Mouse (Mus musculus): ENCODE data around the gene Mfsd4b5. TPM values are rescaled to one million over a fixed set of nuclear protein-coding genes. Genes with fewer than 3 reads are reported as not detected.
"Not testable (repeated sequence)": the region's sequence is repeated elsewhere in the genome, so short reads cannot be mapped to it uniquely, and the experiment has no call there.

Mfsd4b5 gene
- polyA plus RNA-seq, 1 experiment from 2014 or later = not detected

GRCm38 (mm10) chr10:39960441-39960822 is 26.0 kb downstream of the Mfsd4b5 start:
- Histone ChIP-seq H3K4me2 (peak overlapping the region; percentile 96), H3K4me3 (replicated peaks) (peak overlapping the region; percentile 50), H3K4me1 (peaks cover 11% of the 10 kb centered on the region), H3K9me3 (replicated peaks) (no peaks in the 10 kb centered on the region), H3K27me3 (replicated peaks) (no peaks in the 10 kb centered on the region; the same call in 1 of the 2 replicates), H3K27ac (replicated peaks) (no peak overlapping the region), H3K9ac (replicated peaks) (no peak overlapping the region), H3K36me3 (no peaks in the 10 kb centered on the region)
- ATAC-seq (ENCODE audit: low FRiP score) = peak; percentile 51
- WGBS = 49% methylated on average over 11 of the region's 11 CpGs

GRCm38 (mm10) chr10:39959761-39960440 is 26.5 kb downstream of the Mfsd4b5 start, which contains the start of gene Mfsd4b3:
Gene Mfsd4b3 (minus strand): TSS chr10:39960153.
- under 1% methylated on average over 38 of the region's 38 CpGs for whole genome bisulfite sequencing
- Histone ChIP-seq H3K4me2 (peak within 1 kb of the TSS; percentile 96), H3K9ac (replicated peaks) (peak within 1 kb of the TSS; percentile 47), H3K4me1 (peaks cover 11% of the 10 kb centered on the region), H3K4me3 (replicated peaks) (peak within 1 kb of the TSS; percentile 50), H3K36me3 (no peaks in the 10 kb centered on the region), H3K9me3 (replicated peaks) (no peaks in the 10 kb centered on the region), H3K27ac (replicated peaks) (0 out of 2 replicates have a peak within 1 kb of the TSS, but pooled peaks have one; percentile 6), H3K27me3 (replicated peaks) (no peaks in the 10 kb centered on the region; the same call in 1 of the 2 replicates)
- peak; percentile 99 for ATAC-seq (ENCODE audit: low FRiP score)

DNA sequence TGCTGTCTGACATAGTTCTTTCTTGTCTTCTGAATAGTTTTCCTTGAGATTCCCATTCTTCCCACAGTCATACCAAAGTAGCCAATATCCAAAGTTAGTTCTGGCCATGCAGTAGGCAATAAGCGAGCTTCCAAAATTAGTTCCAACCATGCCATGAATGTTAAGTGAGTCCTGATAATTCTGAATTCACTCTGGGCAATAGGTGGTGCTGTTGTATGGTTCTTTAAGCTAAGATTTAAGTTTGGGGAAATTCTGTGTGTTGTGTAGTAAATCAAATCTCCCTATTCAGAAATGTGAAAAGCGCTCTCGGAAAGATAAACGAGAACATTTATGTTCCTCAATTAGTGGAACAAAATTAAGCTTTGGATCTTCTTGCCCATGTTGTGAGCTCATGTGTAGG is 28.2 kb downstream of the Mfsd4b5 start:
- no peaks in the 10 kb centered on the region; the same call in 1 of the 2 replicates for H3K27me3 ChIP-seq (replicated peaks)
- ATAC-seq (ENCODE audit: low FRiP score) = no peak
- no peaks in the 10 kb centered on the region for H3K36me3 ChIP-seq
- H3K9me3 ChIP-seq (replicated peaks) = no peaks in the 10 kb centered on the region
- H3K9ac ChIP-seq (replicated peaks) = no peak overlapping the region
- WGBS = 59% methylated on average over 4 of the region's 4 CpGs
- no peak overlapping the region for H3K27ac ChIP-seq (replicated peaks)
- no peak overlapping the region for H3K4me3 ChIP-seq (replicated peaks)
- peaks cover 11% of the 10 kb centered on the region for H3K4me1 ChIP-seq
- H3K4me2 ChIP-seq = no peak overlapping the region

GRCm38 (mm10) chr10:39956340-39956878 is 30.0 kb downstream of the Mfsd4b5 start:
- Histone ChIP-seq H3K4me1 (peaks cover 11% of the 10 kb centered on the region), H3K36me3 (no peaks in the 10 kb centered on the region), H3K9me3 (replicated peaks) (no peaks in the 10 kb centered on the region), H3K27me3 (replicated peaks) (no peaks in the 10 kb centered on the region; the same call in 1 of the 2 replicates), H3K27ac (replicated peaks) (no peak overlapping the region), H3K4me3 (replicated peaks) (no peak overlapping the region), H3K9ac (replicated peaks) (no peak overlapping the region), H3K4me2 (no peak overlapping the region)
- no peak for ATAC-seq (ENCODE audit: low FRiP score)
- 64% methylated on average over 2 of the region's 2 CpGs for WGBS

DNA sequence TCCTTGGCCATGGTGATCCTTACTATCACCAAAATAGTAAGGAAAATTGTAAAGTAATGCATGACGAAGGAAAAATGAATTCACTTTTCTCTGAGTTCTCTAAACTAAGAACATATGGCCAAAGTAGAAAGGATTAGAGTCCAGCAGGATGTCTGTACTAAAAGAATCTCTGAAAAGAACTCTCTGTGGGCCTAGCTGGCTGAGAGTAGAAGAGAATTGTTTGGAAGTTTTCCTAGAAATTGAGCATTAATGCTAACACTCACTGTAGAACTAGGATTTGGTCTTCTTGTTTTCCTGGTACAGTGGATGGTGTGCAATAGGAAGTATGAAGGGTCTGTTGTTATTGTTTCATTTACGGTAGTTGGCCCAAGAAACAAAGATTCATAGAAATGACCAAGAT is 31.3 kb downstream of the Mfsd4b5 start:
- no peaks in the 10 kb centered on the region for H3K36me3 ChIP-seq
- H3K9ac ChIP-seq (replicated peaks) = no peak overlapping the region
- no peak for ATAC-seq (ENCODE audit: low FRiP score)
- 80% methylated on average over 2 of the region's 2 CpGs for WGBS
- H3K4me2 ChIP-seq = no peak overlapping the region
- H3K9me3 ChIP-seq (replicated peaks) = no peaks in the 10 kb centered on the region
- H3K4me3 ChIP-seq (replicated peaks) = no peak overlapping the region
- no peak overlapping the region for H3K27ac ChIP-seq (replicated peaks)
- peaks cover 7% of the 10 kb centered on the region for H3K4me1 ChIP-seq
- H3K27me3 ChIP-seq (replicated peaks) = no peaks in the 10 kb centered on the region; the same call in 1 of the 2 replicates

DNA sequence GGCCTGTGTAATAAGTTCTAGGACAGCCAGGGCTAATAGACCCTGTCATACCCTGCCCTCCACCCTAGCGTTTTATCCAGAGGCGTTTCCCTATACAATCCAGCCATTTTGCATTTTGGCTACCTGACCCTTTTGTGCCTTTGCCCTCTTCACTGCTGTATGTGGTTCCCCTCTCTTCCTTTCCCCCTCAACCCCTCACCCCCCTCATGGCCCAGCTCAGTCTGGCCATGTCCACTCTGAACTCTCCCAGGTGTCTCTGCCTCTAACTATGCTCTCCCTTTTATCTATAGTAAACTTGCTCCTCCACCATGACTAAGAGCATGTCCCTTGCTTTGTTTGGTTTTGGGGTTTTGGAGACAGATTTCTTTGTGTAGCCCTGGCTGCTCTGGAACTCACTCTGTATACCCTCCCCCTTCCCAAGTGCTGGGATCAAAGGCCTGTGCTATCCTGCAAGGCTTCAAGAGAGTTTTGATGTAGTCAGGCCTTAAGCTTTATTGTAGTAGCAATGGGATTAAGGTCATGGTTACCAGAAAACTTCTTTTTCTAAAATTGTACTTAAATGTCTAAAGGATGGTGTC is 37.0 kb downstream of the Mfsd4b5 start:
- Histone ChIP-seq H3K4me2 (no peak overlapping the region), H3K9me3 (replicated peaks) (no peaks in the 10 kb centered on the region), H3K36me3 (no peaks in the 10 kb centered on the region), H3K27me3 (replicated peaks) (no peaks in the 10 kb centered on the region), H3K27ac (replicated peaks) (no peak overlapping the region), H3K4me3 (replicated peaks) (no peak overlapping the region), H3K4me1 (no peaks in the 10 kb centered on the region), H3K9ac (replicated peaks) (no peak overlapping the region)
- no peak for ATAC-seq (ENCODE audit: low FRiP score)
- WGBS = 90% methylated on average over 2 of the region's 2 CpGs

GRCm38 (mm10) chr10:39947195-39947594 is 39.3 kb downstream of the Mfsd4b5 start:
- not testable (repeated sequence) for H3K4me2 ChIP-seq; H3K4me3 ChIP-seq (replicated peaks); H3K27me3 ChIP-seq (replicated peaks); ATAC-seq (ENCODE audit: low FRiP score); H3K9me3 ChIP-seq (replicated peaks); H3K27ac ChIP-seq (replicated peaks); H3K9ac ChIP-seq (replicated peaks); H3K4me1 ChIP-seq; H3K36me3 ChIP-seq
- 83% methylated on average over 3 of the region's 3 CpGs for WGBS

DNA sequence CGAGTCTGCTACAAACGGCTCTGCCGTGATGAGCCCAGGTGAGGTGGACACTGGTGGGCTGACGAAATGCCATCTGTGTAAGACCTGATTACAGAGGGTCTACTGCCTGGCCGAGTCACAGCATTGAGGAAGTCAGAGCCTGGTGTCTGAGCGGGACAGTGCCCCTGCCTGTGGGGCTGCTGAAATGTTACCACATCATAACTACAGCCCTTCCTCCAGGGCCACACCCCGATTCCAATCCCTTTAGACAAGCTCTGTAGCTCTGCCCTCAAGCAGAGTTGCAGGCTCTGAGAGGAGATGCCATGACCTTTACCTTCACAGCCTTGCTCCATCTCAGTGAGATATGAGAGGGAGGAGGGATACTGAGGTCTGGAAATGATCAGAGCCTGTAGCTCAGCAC is 49.9 kb downstream of the Mfsd4b5 start:
- 77% methylated on average over 7 of the region's 7 CpGs for WGBS
- H3K27me3 ChIP-seq (replicated peaks) = no peaks in the 10 kb centered on the region
- H3K9me3 ChIP-seq (replicated peaks) = no peaks in the 10 kb centered on the region
- no peak overlapping the region for H3K27ac ChIP-seq (replicated peaks)
- no peak for ATAC-seq (ENCODE audit: low FRiP score)
- H3K4me1 ChIP-seq = no peaks in the 10 kb centered on the region
- H3K36me3 ChIP-seq = no peaks in the 10 kb centered on the region
- H3K4me3 ChIP-seq (replicated peaks) = no peak overlapping the region
- H3K4me2 ChIP-seq = no peak overlapping the region
- no peak overlapping the region for H3K9ac ChIP-seq (replicated peaks)

DNA sequence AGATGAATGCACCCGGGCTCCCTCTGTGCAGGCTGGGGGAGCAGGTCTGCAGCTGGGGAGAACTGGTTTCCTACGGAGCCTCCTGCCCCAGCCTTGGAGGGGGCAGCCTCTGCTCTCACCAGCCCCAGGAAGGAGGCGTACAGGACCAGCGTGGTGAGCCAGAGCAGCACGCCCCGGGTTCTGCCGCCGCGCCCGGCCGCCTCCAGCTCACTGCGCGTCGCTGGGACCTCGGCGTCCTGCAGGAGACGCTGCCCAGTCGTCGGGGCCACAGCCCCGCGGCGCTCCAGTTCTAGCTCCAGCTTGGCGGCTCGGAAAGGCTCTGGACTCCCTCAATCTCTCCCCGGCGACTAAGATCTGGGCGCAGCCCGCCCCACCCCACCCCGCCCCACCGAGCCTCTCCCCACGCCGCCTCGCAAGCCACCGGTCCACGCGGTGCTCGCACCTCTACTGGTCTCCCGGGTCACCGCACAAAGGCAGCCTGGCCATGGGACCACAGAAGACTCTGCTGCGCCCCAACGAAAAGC is 59.8 kb downstream of the Mfsd4b5 start, which contains the start of gene Mfsd4b2:
Gene Mfsd4b2, minus strand, starts transcription at position 308 of the 524 bp plus-strand sequence.
- peak; percentile 66; the same call in 1 of the 2 replicates for ATAC-seq (ENCODE audit: low FRiP score)
- peak within 1 kb of the TSS; percentile 39 for H3K4me3 ChIP-seq (replicated peaks)
- peaks cover 8% of the 10 kb centered on the region; the same call in 1 of the 2 replicates for H3K4me1 ChIP-seq
- no peaks in the 10 kb centered on the region for H3K9me3 ChIP-seq (replicated peaks)
- H3K36me3 ChIP-seq = no peaks in the 10 kb centered on the region
- peak within 1 kb of the TSS; percentile 75 for H3K4me2 ChIP-seq
- 0% methylated on average over 29 of the region's 41 CpGs for WGBS
- peak within 1 kb of the TSS; percentile 21 for H3K9ac ChIP-seq (replicated peaks)
- H3K27me3 ChIP-seq (replicated peaks) = peaks cover 20% of the 10 kb centered on the region
- no peak within 1 kb of the TSS for H3K27ac ChIP-seq (replicated peaks)

DNA sequence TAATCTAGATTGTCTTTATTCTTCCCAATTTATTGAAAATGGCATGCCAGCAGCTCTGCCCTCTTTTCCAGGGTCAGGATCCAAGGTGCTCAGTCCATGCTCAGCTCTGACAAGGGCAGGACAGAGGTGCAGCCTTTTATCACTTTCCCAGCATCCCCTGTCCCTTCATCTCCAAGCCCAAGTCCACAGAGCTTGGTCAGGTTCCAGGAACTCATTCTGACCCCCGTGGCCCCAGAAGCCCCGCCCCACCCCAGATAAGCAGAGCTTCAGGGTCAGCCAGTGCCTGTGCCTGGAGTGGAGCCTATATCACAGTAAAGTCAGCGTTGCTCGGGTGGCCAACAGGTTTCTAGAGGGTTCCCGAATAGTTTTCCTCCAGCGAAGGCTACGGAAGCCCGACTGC is 61.9 kb downstream of the Mfsd4b5 start:
- not testable (repeated sequence) for H3K4me3 ChIP-seq (replicated peaks); H3K36me3 ChIP-seq; H3K9me3 ChIP-seq (replicated peaks); H3K4me1 ChIP-seq; H3K4me2 ChIP-seq; H3K27ac ChIP-seq (replicated peaks); H3K9ac ChIP-seq (replicated peaks); ATAC-seq (ENCODE audit: low FRiP score)
- WGBS = 76% methylated on average over 8 of the region's 8 CpGs
- H3K27me3 ChIP-seq (replicated peaks) = peaks cover 20% of the 10 kb centered on the region

DNA sequence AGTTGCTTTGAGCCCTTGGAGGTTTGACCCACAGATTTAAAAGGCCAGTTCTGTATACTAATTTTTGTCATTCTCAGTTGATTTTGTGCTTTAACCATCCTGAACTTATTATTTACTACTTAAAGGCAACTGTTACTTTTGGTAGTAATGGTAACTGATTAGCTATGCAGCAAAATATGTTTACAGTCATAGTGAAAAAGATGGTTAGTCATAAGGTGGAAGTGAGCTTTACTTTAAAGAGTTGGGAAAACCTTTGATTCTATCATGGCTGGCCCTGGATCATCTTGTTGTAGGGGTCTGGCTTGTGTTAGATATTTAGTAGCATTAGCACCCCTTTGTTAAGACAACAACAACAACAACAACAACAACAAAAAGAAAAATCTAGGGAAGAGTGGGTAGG is 73.8 kb downstream of the Mfsd4b5 start:
- no peak overlapping the region for H3K4me3 ChIP-seq (replicated peaks)
- no peak overlapping the region for H3K4me2 ChIP-seq
- H3K27ac ChIP-seq (replicated peaks) = no peak overlapping the region
- no peak overlapping the region for H3K9ac ChIP-seq (replicated peaks)
- H3K36me3 ChIP-seq = no peaks in the 10 kb centered on the region
- no peaks in the 10 kb centered on the region for H3K27me3 ChIP-seq (replicated peaks)
- H3K9me3 ChIP-seq (replicated peaks) = no peaks in the 10 kb centered on the region
- ATAC-seq (ENCODE audit: low FRiP score) = no peak
- no peaks in the 10 kb centered on the region for H3K4me1 ChIP-seq

Measured in neural tube, embryonic 15.5 days (tissue).